In genomic region chr19:46639496-46639895, GRCm38 (mm10) we compare ENCODE assay signal across 13 mouse cellular contexts. TPM values are rescaled to one million over a fixed set of nuclear protein-coding genes. Genes with fewer than 3 reads are reported as not detected.
DNase-seq lines count a peak whose midpoint lies in the region; ATAC-seq lines count a peak whose summit lies in the region.
"Had no signal": no experiment of that assay in that cellular context is flagged by ENCODE, and none has a peak within 500 bp of the region (broad histone marks: within the 10 kb centered on the region; RNA-seq: fewer than 3 reads in every experiment).

No protein-coding gene starts in this region.

- DNase-seq in kidney, adult 18-20 months: peak; percentile 36
- no peak for DNase-seq in kidney, adult 11 months
- DNase-seq in thymus, postnatal 14 days: peak; percentile 24
- DNase-seq in thymus, adult 18-20 months: no peak
- DNase-seq in kidney, postnatal 4 days: peak; percentile 36 to 47
- peak; percentile 54 to 78 for DNase-seq in lung, postnatal 4 days
- no peak for DNase-seq in T-cell, adult 2 months (ENCODE audit: low spot score)
- DNase-seq: cerebellum, postnatal 25 days; right cerebral cortex, postnatal 14 days had no signal

- ATAC-seq in activated CD4-positive, CD25-positive, alpha-beta regulatory T cell, adult 4 months: no peak
- ATAC-seq: midbrain, embryonic 16.5 days had no signal

RNA-seq across cellular contexts. Expression of gene Cyp17a1, which starts 33.5 kb away (rescaled TPM):
- polyA plus RNA-seq in activated CD4-positive, CD25-positive, alpha-beta regulatory T cell, adult 4 months (2017; shearing (Covaris generic)): not detected
- polyA plus RNA-seq: hindbrain, embryonic 13.5 days; midbrain, embryonic 16.5 days; stomach, embryonic 14.5 days had no signal

RNA-seq across cellular contexts. Expression of gene Wbp1l, which starts 40.6 kb away (rescaled TPM):
- 10 to 100 TPM; 19.7 to 20.0 TPM for polyA plus RNA-seq in activated CD4-positive, CD25-positive, alpha-beta regulatory T cell, adult 4 months (2017; shearing (Covaris generic))

RNA-seq across cellular contexts. Expression of gene Borcs7, which starts 50.2 kb away (rescaled TPM):
- 1 to 10 TPM; 6.6 to 7.0 TPM for polyA plus RNA-seq in activated CD4-positive, CD25-positive, alpha-beta regulatory T cell, adult 4 months (2017; shearing (Covaris generic))

Comparison
In these comparisons a context has a peak if more than half of its experiments do, and no peak if none do; other contexts are left out.
1. DNase-seq: peak in kidney, adult 18-20 months (single experiment), thymus, postnatal 14 days (single experiment), kidney, postnatal 4 days (2 of 2) and lung, postnatal 4 days (2 of 2); none in kidney, adult 11 months (single experiment), thymus, adult 18-20 months (0 of 2) and T-cell, adult 2 months (single experiment).